Mouse (Mus musculus): ENCODE measurements around the gene Gcsam.

DNA sequence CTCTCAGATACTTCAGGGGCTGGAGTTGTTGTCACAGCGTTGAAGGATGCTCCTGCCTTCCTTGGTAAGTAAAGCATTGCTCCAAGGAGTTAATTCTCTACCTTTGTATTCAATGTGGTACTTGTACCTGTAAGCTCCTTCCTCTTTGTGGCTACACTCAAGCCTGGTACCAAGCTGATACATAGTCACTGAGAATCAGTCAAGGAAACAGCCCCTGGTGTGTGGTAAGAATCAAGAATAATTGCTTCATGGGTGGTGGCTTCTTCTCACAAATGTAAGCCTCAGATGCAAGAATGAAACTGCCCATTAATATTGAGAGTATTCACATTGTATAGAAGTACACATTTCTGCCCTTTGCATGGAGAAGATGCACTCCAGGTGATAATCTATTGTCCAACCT, 5.8 kb downstream of the Gcsam start:
- TF ChIP-seq POLR2A (IDR thresholded peaks at IDR 0.05; ENCODE audit: low read depth, low read length) (no peak), E2F4 (IDR thresholded peaks at IDR 0.05; ENCODE audit: insufficient replicate concordance, low read depth, low read length) (no peak), USF1 (IDR thresholded peaks at IDR 0.05; ENCODE audit: low read depth, low read length) (no peak), EP300 (IDR thresholded peaks at IDR 0.05; ENCODE audit: low read length) (no peak)
